Mouse (Mus musculus): ENCODE results near the gene Sostdc1. TPM values are rescaled to one million over a fixed set of nuclear protein-coding genes. Genes with fewer than 3 reads are reported as not detected.

Gene Sostdc1
- total and polyA plus RNA-seq, 2 experiments from 2014 or later, result 8.3 to 16.7 TPM

- Histone ChIP-seq H3K9ac (no peak overlapping the region), H3K9me3 (ENCODE audit: low read length) (no peaks in the 10 kb centered on the region), H3K36me3 (ENCODE audit: insufficient read depth) (no peaks in the 10 kb centered on the region), H3K4me3 (ENCODE audit: low read depth, low read length) (no peak overlapping the region), H3K27ac (ENCODE audit: low read depth, low read length) (no peak overlapping the region), H3K4me2 (ENCODE audit: low read depth) (no peak overlapping the region), H3K4me1 (ENCODE audit: insufficient read depth) (no peaks in the 10 kb centered on the region), H3K27me3 (ENCODE audit: insufficient read depth, low read length) (no peaks in the 10 kb centered on the region)
- 60% methylated on average over 8 of the region's 8 CpGs for WGBS
- TF ChIP-seq CTCF (IDR thresholded peaks at IDR 0.05; ENCODE audit: low read depth), result no peak
- DNase-seq, result peak; percentile 30
- ATAC-seq, result 0 out of 2 replicates have a peak, but pooled peaks have one; percentile 5
Measured at GRCm38 (mm10) chr12:36302905-36303642, 10.9 kb upstream of the Sostdc1 start.

DNA sequence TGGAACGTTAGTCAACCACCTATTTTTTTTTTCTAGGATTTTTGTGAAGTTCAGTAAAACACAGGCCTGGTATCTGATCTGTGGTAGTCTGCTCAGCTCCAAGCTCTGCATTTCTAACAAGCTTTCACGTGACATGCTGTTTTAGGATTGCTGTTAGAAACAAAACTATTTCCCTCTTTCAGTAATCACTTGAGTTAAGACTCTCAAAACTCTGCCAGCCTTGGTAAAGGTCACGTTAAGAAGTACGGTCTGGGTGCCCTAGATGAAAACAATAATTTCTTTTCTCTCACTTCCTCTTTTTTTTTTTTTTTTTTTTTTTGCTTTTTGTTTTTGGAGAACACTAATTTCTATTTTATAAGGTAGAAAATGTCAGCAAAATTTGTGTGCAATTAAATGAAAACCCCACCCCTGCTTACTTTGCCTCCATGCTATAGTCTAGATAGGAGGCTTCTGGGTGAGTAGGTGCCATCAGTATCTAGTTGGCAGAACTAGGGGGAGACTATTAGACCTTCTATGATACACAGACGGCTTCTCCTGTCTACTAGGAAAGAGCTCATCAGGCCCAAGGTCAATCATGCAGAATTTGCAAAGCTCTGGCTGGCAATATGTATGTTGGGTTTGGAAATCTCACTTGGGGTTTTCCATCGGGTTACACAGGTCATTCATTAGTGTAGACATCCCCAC, 5.1 kb upstream of the Sostdc1 start:
- no peak overlapping the region for H3K27ac ChIP-seq (ENCODE audit: low read depth, low read length)
- TF ChIP-seq CTCF (IDR thresholded peaks at IDR 0.05; ENCODE audit: low read depth), result no peak
- H3K4me1 ChIP-seq (ENCODE audit: insufficient read depth), result no peaks in the 10 kb centered on the region
- no peak overlapping the region for H3K9ac ChIP-seq
- DNase-seq (no peak), ATAC-seq (no peak)
- H3K4me2 ChIP-seq (ENCODE audit: low read depth), result no peak overlapping the region
- no peak overlapping the region for H3K4me3 ChIP-seq (ENCODE audit: low read depth, low read length)
- WGBS, result 79% methylated on average over 6 of the region's 6 CpGs
- H3K27me3 ChIP-seq (ENCODE audit: insufficient read depth, low read length), result no peaks in the 10 kb centered on the region
- no peaks in the 10 kb centered on the region for H3K36me3 ChIP-seq (ENCODE audit: insufficient read depth)
- H3K9me3 ChIP-seq (ENCODE audit: low read length), result no peaks in the 10 kb centered on the region

DNA sequence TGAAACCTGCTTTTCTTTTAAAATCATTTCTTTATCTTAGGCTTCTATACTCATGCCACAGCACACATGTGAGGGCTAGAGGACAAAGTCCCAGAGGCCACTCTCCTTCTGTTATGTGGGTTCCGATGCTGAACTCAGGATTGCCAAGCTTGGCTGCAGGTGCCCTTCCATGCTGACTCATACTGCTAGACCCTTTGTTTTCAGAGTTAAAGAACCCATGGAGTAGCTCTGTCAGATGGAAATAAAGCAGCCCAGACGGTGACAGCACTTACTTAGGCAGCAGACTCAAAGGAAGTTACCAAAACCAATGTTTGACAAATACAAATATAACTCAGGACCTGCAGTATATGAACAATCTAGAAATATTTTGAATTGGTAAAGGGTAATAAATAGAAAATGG, 924 bp upstream of the Sostdc1 start:
- no peaks in the 10 kb centered on the region for H3K4me1 ChIP-seq (ENCODE audit: insufficient read depth)
- H3K9ac ChIP-seq, result no peak overlapping the region
- no peaks in the 10 kb centered on the region for H3K9me3 ChIP-seq (ENCODE audit: low read length)
- H3K27ac ChIP-seq (ENCODE audit: low read depth, low read length), result no peak overlapping the region
- H3K27me3 ChIP-seq (ENCODE audit: insufficient read depth, low read length), result no peaks in the 10 kb centered on the region
- TF ChIP-seq CTCF (IDR thresholded peaks at IDR 0.05; ENCODE audit: low read depth), result no peak
- 20% methylated on average over 2 of the region's 2 CpGs for WGBS
- H3K4me2 ChIP-seq (ENCODE audit: low read depth), result no peak overlapping the region
- ATAC-seq, result no peak
- no peaks in the 10 kb centered on the region for H3K36me3 ChIP-seq (ENCODE audit: insufficient read depth)
- H3K4me3 ChIP-seq (ENCODE audit: low read depth, low read length), result no peak overlapping the region
- DNase-seq, result no peak

GRCm38 (mm10) chr12:36314446-36314845, 507 bp downstream of the Sostdc1 start:
- WGBS, result 25% methylated on average over 7 of the region's 7 CpGs

DNA sequence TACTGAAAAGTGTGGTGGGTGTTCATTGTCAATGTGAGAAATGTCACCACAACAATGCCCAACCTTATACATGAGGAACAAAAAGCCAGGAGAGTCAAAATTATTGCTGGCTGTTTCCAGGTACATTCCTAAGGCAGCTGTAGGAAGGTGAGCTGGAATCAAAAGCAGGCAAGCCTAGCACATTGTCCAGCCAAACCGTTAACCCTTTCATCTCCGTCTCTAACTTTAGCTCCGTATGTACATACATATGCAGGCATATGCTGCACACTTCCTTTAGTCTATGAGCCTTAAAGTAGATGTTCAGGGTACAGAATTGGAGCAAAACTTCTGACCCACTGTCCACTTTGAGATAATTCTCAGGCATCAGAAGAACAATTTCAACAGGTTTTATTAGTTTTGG, 1.6 kb downstream of the Sostdc1 start:
- Histone ChIP-seq H3K4me1 (ENCODE audit: insufficient read depth) (no peaks in the 10 kb centered on the region), H3K4me2 (ENCODE audit: low read depth) (no peak overlapping the region), H3K27me3 (ENCODE audit: insufficient read depth, low read length) (no peaks in the 10 kb centered on the region), H3K9ac (no peak overlapping the region), H3K9me3 (ENCODE audit: low read length) (no peaks in the 10 kb centered on the region), H3K36me3 (ENCODE audit: insufficient read depth) (no peaks in the 10 kb centered on the region), H3K27ac (ENCODE audit: low read depth, low read length) (no peak overlapping the region), H3K4me3 (ENCODE audit: low read depth, low read length) (no peak overlapping the region)
- TF ChIP-seq CTCF (IDR thresholded peaks at IDR 0.05; ENCODE audit: low read depth), result no peak
- DNase-seq, result no peak
- 78% methylated on average over 3 of the region's 3 CpGs for WGBS
- no peak for ATAC-seq

More at GRCm38 (mm10) chr12:36314446-36314845, 507 bp downstream of the Sostdc1 start:
- Histone ChIP-seq H3K4me2 (ENCODE audit: low read depth) (peak overlapping the region; percentile 33), H3K4me3 (ENCODE audit: low read depth, low read length) (peak overlapping the region; percentile 11), H3K9me3 (ENCODE audit: low read length) (no peaks in the 10 kb centered on the region), H3K4me1 (ENCODE audit: insufficient read depth) (no peaks in the 10 kb centered on the region), H3K36me3 (ENCODE audit: insufficient read depth) (no peaks in the 10 kb centered on the region), H3K27me3 (ENCODE audit: insufficient read depth, low read length) (no peaks in the 10 kb centered on the region), H3K27ac (ENCODE audit: low read depth, low read length) (no peak overlapping the region), H3K9ac (peak overlapping the region; percentile 26; the same call in 1 of the 2 replicates)
- DNase-seq (no peak), ATAC-seq (no peak)
- TF ChIP-seq CTCF (IDR thresholded peaks at IDR 0.05; ENCODE audit: low read depth), result no peak

DNA sequence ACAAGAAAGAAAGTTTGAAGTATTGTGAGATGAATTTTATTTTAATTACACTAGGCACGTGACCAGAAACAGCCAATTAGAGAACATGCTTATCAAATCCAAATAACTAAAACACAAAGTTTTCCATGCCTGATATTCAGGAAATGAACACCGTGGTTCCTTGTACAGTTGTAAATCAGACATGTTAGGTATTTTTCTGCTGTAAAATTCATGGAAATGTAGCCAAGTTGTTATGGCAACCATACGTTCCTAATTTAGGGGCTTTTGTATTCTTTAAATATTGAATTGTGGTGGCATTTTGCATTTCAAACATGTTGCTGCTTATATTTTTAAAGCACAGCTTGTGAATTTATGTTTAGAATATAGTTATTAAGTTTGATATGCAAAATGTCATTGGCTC, 2.1 kb downstream of the Sostdc1 start:
- DNase-seq (no peak), ATAC-seq (no peak)
- Histone ChIP-seq H3K36me3 (ENCODE audit: insufficient read depth) (no peaks in the 10 kb centered on the region), H3K27me3 (ENCODE audit: insufficient read depth, low read length) (no peaks in the 10 kb centered on the region), H3K9me3 (ENCODE audit: low read length) (no peaks in the 10 kb centered on the region), H3K4me3 (ENCODE audit: low read depth, low read length) (no peak overlapping the region), H3K9ac (no peak overlapping the region), H3K27ac (ENCODE audit: low read depth, low read length) (no peak overlapping the region), H3K4me1 (ENCODE audit: insufficient read depth) (no peaks in the 10 kb centered on the region), H3K4me2 (ENCODE audit: low read depth) (no peak overlapping the region)
- WGBS, result 41% methylated on average over 3 of the region's 3 CpGs
- TF ChIP-seq CTCF (IDR thresholded peaks at IDR 0.05; ENCODE audit: low read depth), result no peak

All from forebrain, postnatal 0 days (tissue).